Mouse (Mus musculus) layer of hippocampus, adult 18-20 months (tissue): ENCODE results near the gene Fam163b. TPM values are rescaled to one million over a fixed set of nuclear protein-coding genes. Genes with fewer than 3 reads are reported as not detected.

Experiments used
- DNase-seq, 2 experiments: peaks; one replicate each; pipeline ENCODE4 v3.0.0; 2022; ENCODE audit warnings: low spot score in 2 of 2
- total RNA-seq, 2 experiments: library from RNA; stranded (reverse); gene quantifications; 2 replicates each; pipeline ENCODE4 v1.2.3; 2021

Gene Fam163b
- total RNA-seq, 2 experiments from 2014 or later, result 118 to 119 TPM

DNA sequence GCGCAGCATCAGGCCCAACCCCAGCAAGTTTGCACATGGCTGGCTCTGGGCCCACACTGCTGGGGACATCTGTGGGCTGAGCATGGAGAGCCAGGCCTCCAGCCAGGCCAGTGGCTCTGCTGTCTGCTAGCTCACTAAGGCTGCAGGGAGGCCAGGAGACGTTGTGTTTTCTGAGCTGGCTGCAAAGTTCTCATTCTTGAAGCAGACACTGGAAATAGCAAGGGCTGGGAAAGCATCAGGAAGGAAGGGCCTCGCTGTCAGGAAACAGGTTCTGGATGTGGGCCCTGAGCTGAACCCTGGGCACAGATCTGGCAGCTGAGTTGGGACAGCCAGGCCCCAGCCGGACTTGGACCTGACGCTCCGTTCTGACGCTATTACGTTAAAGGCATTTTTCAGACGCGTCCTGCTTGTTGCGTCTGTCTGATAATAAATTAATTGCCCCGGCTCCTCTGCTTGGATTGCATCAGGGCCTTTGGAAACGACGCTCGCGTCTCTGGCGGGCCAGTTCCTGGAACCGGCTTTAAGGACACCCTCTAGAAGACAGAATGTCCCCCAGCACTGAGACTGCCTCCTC is 54.1 kb downstream of the Fam163b start:
- DNase-seq, result no peak

DNA sequence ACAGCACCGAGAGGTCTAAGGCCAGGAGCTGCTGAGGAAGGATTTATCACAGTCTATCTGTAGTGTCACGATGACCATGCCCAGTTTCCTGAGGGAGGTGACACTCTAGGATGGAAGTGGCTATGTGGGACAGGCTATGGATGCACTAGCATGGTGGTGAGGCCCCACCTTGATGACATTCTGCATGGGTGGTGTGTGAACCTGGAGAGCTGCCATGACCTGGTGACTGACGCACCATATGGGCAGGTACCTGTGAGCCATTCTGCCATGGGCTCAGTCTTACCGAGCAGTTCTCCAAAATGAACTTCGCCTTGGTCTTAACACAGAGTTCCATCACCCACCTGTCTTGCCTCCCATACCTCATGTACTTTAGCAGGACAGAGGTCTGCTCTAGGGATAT is 54.7 kb downstream of the Fam163b start:
- no peak for DNase-seq

DNA sequence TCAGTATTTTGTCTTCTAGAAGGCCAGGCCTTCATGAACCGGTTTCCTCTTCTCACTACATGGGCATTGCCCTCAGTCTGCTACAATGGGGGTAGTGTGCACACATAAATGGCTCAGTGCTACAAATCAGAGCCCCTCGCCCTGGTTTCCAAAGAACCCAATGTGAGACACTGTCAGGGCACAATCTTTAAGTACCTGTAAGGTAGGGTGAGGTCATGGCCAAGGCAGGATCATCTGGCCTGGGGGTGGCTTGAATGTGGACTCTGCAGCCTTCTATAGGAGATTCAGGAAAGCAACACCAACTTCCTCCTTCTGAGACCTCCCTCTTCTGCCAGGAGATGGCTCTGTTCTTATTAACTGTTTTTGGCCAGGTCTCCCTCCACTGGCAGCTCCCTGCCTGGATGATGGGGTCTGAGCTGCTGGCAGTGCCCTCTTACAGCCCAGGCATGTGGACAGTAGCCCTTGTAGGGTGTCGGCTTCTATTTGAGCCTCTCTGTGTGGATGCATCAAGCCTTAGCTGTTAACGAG is 55.7 kb downstream of the Fam163b start:
- DNase-seq, result no peak

DNA sequence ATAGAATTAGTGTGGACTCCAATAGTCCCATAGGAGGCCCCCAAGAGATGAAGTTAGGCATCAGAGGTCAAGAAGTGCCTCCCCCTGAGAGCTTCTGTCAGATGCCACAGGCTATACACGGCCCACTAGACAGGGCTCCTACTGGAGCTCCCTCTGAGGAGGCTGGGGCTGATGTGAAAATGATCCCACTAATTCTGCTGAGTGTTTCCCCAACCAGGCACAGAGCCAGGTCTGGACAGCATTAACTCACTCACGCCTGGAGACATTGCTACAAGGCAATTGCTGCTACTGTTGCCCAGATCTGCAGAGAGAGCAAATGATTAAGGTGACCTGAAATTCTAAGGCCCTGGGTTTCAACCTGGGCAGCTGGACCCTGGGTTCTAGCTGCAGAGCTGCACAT is 56.5 kb downstream of the Fam163b start:
- DNase-seq, result no peak

DNA sequence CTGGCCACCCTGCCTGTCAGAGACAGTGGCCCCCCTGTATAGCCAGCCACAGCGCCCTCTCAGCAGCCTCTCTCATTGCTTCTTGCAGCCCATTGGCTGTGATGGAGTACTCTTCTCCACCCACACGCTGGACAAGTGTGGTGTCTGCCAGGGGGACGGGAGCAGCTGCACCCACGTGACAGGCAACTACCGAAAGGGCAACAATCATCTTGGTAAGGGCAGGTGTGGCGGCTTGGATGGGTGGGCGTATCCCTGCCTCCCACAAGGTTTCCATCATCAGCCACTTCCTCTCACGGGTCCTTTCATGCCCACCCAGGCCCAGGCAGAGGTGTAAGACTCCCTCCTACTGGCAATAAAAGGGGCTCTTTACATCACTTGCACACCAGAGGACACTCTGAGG is 57.3 kb downstream of the Fam163b start:
- no peak for DNase-seq

DNA sequence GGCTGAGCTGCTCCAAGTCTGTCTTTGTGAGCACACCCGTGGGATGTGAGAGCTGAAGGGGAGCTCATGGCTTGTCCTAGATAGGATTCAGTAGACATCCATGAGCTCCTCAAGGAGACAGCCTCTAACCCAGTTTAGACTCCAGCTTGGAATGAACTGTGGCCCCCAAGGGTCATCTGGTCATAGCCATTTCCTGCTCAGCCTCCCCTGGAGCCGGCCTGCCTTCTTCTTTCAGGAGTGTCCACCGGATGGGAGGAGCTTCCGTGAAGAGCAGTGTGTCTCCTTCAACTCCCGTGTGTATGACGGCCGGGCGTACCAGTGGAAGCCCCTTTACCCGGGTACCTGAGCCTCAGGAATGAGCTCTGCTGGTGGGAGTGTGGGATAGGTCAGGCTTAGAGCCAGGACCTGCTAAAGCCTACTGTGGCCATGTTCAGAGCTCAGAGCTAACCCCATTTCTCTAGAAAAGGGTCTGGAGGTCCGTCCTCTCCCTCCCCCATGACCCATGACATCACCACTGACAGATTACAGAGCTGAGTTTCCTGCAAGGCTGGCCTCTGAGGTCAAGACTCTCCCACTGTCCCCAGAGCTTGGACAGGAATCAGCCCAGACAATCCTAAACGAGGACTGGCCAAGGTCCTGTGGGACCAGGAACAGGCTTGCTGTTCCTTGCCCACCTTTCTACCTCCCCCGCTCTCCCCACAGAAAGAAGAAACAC is 58.4 kb downstream of the Fam163b start:
- DNase-seq, result no peak

DNA sequence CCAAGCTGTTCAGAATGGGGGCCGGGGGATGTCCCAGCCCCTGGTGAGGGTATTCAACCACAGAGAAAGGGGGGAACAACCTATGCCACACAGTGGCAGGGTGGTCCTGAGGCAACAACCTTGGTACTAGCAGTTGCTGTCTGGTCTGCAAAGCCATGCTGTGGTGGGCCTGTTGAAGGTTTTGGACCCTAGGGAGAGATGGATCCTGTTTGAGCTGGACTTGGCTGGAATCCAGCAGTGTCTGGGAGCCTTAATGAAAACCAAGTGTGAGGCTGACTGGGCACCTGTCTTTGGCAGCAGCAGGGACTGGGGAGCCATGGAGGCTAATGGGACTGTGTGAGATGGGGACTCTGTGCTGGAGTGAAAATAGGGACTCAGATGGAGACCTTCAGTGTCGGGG is 62.6 kb downstream of the Fam163b start:
- no peak for DNase-seq

DNA sequence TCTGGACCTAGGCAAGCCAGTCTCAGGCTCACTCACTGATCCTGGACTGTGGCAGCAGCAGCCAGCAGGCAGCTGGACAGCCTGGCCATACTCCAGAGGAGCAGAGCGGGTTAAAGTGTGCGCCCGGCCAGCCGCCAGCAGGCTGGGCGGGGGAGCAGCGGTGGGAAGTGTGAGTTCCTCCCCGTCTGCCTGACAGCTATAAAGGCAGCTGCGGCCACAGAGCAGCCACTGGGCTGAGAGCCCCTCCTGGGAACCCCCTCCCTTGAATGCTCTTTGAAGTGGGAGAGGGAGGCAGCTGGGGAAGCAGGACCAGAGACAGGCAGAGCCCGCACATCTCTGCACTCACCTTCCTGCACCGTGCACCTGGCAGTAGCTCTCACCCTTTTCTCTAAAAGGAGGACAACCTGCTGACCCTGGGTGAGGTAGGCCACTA is 63.1 kb downstream of the Fam163b start, which contains the start of gene Adamtsl2:
TSS of gene Adamtsl2 (plus strand) at position 228 of the 433 bp plus-strand sequence.
- peak in 1 of 2 experiments; percentile 33 for DNase-seq

DNA sequence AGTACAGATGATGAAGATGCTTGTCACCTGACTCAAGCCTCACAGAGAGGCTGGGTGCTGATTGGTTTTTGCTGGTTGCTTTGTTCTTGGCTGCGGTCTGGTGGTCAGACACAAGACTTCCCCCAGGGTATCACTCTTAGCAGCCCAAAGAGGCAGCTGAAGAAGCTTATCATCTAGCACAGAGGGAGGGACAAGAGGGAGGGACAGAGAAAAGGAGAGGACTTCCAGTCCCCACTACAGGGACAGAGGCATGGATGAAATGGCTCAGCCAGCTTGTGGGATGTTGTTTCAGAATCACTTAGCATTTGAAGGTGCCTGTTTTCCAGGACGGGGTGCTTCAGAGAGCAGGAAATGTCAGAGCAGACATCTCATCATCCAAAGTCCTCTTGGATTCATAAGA is 64.0 kb downstream of the Fam163b start:
- DNase-seq, result no peak

DNA sequence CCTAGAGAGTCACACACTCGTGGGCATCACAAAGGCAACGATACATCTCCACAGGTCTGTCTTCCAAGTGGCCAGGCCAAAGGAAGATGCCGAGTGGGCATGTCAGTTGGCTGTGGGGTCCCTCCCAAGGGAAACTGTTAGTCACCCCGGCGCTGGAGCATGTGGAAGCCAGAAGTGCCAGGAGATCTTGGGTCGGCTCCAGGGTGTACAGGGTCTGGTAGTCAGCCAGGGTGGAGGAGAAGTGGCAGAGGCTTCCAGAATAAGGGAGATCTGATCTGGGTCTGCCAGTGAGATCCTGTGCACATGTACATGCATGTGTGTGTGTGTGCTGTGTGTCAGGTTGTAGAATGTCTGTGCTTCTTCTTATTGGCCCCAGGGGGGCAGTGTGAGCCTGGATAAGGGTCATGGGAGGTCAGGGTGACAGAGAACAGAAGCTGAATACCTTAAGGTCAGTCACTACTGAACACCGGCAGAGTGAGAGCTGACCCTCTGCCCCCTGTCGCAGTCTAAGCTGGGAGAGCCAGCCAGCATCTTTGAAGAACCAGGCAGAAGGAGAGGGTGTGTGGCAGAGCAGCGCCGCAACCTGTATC is 64.5 kb downstream of the Fam163b start:
- DNase-seq, result no peak

DNA sequence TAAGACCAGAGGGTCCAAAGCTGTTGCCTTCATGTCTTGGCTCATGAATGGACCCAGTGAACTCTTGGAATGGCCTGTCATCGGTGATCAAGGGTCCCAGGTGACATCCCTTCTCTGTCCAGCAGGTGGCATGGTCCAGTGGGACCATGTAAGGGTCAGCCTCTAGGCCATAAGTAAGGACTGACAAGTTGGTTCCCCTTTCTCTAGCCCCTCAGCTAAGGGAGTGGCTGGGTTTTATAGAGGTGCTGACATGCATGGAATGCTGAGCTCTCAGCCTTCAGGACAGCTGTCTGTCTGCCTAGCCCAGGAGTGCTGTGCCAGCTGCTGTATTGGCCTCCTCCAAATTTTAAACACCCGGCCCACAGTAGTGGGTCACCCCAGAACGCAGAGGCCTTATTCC is 66.8 kb downstream of the Fam163b start:
- DNase-seq, result no peak

DNA sequence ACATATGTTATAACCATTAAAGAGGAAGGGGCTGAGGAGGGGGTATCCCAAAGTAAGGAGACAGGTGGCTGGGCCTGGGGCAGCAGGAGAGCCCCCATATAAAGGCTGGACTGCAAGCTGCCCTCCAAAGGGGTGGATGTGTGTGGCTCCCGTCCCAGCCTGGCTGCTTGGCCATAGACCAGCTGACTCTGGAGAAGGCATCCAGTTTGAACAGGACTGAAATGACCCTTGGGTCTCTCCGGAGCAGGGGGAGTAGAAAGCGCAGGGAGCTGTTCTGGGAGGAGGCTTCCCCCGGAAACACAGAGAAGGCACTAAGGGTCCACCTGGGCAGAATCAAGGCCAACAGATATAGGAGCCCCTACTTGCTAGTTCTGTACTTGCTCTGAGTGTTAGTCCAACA is 67.5 kb downstream of the Fam163b start:
- no peak for DNase-seq

DNA sequence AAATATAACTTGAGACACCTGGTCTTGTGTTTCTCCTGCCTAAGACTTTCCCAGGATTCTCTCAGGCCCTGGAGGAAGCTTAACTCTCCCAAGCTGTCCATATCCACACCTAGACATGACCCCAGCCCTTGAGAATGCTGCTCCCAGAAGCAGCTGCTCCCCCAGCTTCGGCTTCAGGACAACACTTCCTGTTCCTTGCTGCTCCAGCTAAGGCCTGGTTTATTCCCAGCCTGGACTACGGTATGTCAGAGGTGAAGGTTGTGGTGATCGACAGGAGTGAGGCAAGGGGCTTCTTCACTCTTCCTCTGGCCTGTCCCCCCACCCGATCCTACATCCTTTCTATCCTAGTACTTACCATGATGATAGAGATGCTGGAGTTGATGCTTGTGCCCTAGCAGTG is 68.9 kb downstream of the Fam163b start:
- DNase-seq, result no peak

DNA sequence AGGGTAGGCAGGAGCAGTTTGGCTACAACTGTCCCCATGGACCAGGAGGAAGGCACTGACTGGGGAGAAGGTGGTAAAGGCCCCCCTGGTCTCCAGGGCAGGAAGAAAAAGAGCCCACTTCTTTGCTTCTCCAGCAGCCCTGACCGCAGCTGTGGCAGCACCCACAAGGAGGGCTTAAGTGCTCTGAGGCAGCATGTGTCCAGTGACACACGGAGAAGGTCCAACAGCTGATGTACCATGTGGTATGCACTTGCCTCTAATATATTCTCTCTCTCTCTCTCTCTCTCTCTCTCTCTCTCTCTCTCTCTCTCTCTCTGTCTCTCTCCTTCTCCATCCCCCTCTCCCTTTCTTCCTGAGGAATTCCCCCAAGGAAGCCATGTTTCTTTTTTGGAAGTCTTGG is 70.3 kb downstream of the Fam163b start, which contains the start of gene Mymk:
TSS of gene Mymk (minus strand) at position 202 of the 400 bp plus-strand sequence.
- no peak for DNase-seq

DNA sequence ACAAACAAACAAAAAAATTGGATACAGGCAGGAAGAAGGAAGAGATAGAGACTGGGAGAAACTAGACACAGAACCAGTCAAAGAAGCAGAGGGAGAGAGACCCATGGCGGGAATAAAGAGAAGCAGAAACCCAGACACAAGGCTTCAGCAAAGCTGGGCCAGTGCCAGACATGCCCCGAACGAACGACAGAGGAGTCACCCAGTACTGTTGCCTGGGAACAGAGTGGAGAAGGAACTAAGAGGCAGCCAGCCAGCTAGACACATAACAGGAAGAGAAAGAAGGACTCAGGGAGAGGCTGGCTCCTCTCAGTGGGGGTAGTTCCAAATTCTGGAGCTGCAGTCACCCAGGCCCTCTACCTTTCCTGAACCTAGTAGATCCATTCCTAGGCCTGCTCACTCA is 71.2 kb downstream of the Fam163b start:
- DNase-seq, result peak; percentile 81 to 91

DNA sequence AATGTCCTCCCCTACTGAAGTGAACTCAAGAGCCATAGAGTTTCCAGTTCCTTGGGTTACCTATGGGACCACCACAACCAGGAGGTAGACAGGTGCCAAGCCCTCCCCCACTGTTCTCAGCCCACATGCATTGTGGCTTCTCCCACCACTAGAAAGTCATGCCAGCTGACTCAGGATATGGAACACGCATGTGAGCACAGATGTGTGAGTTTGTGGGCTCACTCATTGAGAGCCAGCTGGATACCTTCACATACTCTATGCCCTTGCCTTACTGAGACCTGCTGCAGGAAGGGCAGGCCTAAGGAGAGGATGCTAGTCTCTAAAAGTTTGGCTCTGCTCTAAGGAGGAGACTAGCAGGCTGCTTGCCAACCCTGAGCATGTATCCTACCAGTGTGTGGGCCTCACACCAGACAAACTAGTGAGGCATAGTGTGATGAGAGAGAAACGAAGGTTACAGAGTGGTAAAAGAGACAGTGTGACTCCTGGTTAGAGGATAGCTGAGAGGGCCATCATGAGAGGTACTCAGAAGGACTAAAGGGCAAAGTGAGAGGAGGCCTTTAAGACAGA is 72.0 kb downstream of the Fam163b start:
- DNase-seq, result peak in 1 of 2 experiments; percentile 45

DNA sequence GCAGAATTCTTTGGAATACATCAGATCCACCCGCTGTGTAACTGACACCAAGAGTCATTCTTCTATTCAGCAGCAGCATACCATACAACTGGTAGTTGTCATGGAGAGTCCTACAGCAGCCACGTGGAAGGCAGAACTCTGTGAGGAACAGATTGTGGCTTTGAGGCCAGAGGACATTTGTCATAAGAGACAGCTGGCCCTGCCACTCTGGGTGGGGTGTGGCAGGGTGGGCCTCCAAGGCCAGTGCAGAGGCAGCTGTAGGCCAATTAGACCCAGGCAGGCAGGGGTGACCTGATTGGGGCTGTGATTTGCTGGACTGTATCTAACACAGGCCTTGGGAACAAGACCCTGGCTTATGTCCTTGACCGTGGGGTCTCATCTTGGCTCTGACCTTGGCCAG is 72.6 kb downstream of the Fam163b start:
- DNase-seq, result no peak

DNA sequence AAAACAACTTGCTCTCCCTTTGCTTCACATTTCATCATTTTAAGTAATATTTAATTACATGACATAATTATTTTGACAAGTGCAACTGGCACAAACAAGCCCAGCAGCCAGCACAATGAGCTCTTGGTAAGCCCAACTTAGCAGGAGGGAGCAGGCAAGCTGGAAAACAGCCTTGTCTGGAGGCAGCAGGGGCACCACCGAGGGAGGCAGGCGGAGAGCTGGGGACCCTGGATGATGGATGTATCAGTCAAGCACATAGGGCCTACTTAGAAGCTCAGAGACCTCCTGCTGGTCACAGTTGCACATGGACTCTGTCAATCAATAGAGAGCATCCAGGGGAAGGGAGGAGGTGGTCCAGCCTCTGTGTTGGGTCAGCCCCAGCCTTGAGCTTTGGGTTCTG is 74.3 kb downstream of the Fam163b start:
- DNase-seq, result no peak

DNA sequence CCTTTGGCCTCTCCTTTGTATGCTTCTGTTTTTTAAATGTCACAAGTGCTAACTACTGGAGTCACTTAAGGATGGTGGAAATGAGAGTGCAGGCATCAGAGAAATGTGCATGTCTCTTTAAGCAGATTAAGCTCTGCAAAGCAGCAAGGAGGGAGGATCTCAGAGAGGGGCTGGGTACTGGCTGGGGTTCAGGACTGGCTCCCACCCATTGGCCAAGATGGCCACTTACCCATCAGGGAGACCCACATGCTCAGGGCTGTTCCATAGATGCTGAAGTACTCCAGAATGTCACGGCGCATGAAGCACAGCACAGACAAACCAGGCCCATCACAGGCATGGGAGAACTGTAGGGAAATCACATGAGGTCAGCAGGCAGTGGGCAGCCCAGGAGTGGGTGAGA is 75.2 kb downstream of the Fam163b start:
- no peak for DNase-seq
